Mouse (Mus musculus): ENCODE results near the gene Gpr4. TPM values are rescaled to one million over a fixed set of nuclear protein-coding genes. Genes with fewer than 3 reads are reported as not detected.

Gene Gpr4
- polyA plus RNA-seq, 1 experiment = not detected

GRCm38 (mm10) chr7:19171831-19172230, 40.5 kb upstream of the Gpr4 start:
- Histone ChIP-seq H3K4me3 (ENCODE audit: insufficient read depth, low read depth, low read length) (peak overlapping the region; percentile 33), H3K27ac (ENCODE audit: insufficient read depth, low read depth, low read length) (peak overlapping the region; percentile 95), H3K4me1 (ENCODE audit: control insufficient read depth, insufficient read depth, low read length) (peaks cover 38% of the 10 kb centered on the region)
- 20% methylated on average over 8 of the region's 8 CpGs for WGBS
- no peak for TF ChIP-seq POLR2A (IDR thresholded peaks at IDR 0.05; ENCODE audit: insufficient read depth, low read depth, low read length)
- TF ChIP-seq CTCF (IDR thresholded peaks at IDR 0.05; ENCODE audit: insufficient read depth, low read depth, low read length) = no peak

DNA sequence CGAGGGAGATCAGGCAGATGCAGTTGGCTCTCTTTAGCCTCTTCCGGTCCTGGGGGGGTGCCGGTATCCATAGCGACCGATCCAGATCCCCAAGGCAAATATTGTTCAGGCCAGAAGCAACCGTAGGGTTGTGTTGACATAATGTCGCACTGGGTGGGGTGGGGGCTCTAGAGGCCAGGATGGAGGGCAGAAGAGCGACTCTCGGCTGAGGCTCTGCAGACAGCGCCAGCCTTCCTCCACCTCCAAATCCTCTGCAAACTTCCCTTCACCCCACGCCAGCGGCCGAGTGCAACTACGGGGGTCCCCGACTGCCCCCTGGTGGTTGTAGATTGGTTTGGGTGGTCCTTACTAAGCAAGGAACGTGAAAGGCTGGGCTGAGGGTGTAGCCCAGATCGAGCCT, 39.5 kb upstream of the Gpr4 start:
- 3% methylated on average over 17 of the region's 17 CpGs for WGBS
- H3K27ac ChIP-seq (ENCODE audit: insufficient read depth, low read depth, low read length) = peak overlapping the region; percentile 95
- peaks cover 39% of the 10 kb centered on the region for H3K4me1 ChIP-seq (ENCODE audit: control insufficient read depth, insufficient read depth, low read length)
- peak overlapping the region; percentile 54 for H3K4me3 ChIP-seq (ENCODE audit: insufficient read depth, low read depth, low read length)
- TF ChIP-seq POLR2A (IDR thresholded peaks at IDR 0.05; ENCODE audit: insufficient read depth, low read depth, low read length) (no peak), CTCF (IDR thresholded peaks at IDR 0.05; ENCODE audit: insufficient read depth, low read depth, low read length) (peak; percentile 80)

- Histone ChIP-seq H3K4me3 (ENCODE audit: insufficient read depth, low read depth, low read length) (peak within 1 kb of the TSS; percentile 84), H3K27ac (ENCODE audit: insufficient read depth, low read depth, low read length) (peak within 1 kb of the TSS; percentile 97), H3K4me1 (ENCODE audit: control insufficient read depth, insufficient read depth, low read length) (peaks cover 32% of the 10 kb centered on the region)
- peak; percentile 59; the same call in 1 of the 2 replicates for TF ChIP-seq POLR2A (IDR thresholded peaks at IDR 0.05; ENCODE audit: insufficient read depth, low read depth, low read length)
- no peak for TF ChIP-seq CTCF (IDR thresholded peaks at IDR 0.05; ENCODE audit: insufficient read depth, low read depth, low read length)
- 1% methylated on average over 30 of the region's 30 CpGs for WGBS
These were observed 36.4 kb upstream of the Gpr4 start, which contains the start of gene Eml2 for GRCm38 (mm10) chr7:19175708-19176515. Gene Eml2 (plus strand): TSS chr7:19176421.

- peak overlapping the region; percentile 84 for H3K4me3 ChIP-seq (ENCODE audit: insufficient read depth, low read depth, low read length)
- H3K27ac ChIP-seq (ENCODE audit: insufficient read depth, low read depth, low read length) = peak overlapping the region; percentile 97
- WGBS = 5% methylated on average over 21 of the region's 21 CpGs
- H3K4me1 ChIP-seq (ENCODE audit: control insufficient read depth, insufficient read depth, low read length) = peaks cover 26% of the 10 kb centered on the region
- TF ChIP-seq CTCF (IDR thresholded peaks at IDR 0.05; ENCODE audit: insufficient read depth, low read depth, low read length) (no peak), POLR2A (IDR thresholded peaks at IDR 0.05; ENCODE audit: insufficient read depth, low read depth, low read length) (no peak; the same call in none of the 2 replicates)
These were observed 35.8 kb upstream of the Gpr4 start for GRCm38 (mm10) chr7:19176516-19176947.

DNA sequence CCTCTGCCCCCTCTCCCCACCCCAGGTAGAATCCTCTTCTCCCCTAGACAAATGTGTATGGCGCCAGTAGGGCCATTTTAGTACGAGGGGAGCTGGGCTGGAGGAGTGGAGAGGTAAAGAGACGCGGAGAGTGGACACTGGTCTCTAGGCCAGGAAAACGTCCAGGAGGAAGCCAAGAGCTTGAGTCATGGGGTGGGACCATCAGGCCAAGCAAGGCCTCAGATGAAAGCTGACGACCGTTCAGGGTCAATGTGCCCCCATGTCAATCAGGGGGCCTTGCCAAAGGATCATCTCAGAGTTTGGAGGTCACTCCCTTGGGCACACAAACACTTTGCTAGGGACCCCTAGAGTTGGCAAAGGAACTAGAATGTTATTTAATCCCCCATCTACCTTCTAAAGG, 35.1 kb upstream of the Gpr4 start:
- Histone ChIP-seq H3K4me3 (ENCODE audit: insufficient read depth, low read depth, low read length) (peak overlapping the region; percentile 84), H3K4me1 (ENCODE audit: control insufficient read depth, insufficient read depth, low read length) (peaks cover 21% of the 10 kb centered on the region), H3K27ac (ENCODE audit: insufficient read depth, low read depth, low read length) (peak overlapping the region; percentile 97)
- WGBS = 56% methylated on average over 7 of the region's 7 CpGs
- TF ChIP-seq POLR2A (IDR thresholded peaks at IDR 0.05; ENCODE audit: insufficient read depth, low read depth, low read length) (no peak), CTCF (IDR thresholded peaks at IDR 0.05; ENCODE audit: insufficient read depth, low read depth, low read length) (no peak)

DNA sequence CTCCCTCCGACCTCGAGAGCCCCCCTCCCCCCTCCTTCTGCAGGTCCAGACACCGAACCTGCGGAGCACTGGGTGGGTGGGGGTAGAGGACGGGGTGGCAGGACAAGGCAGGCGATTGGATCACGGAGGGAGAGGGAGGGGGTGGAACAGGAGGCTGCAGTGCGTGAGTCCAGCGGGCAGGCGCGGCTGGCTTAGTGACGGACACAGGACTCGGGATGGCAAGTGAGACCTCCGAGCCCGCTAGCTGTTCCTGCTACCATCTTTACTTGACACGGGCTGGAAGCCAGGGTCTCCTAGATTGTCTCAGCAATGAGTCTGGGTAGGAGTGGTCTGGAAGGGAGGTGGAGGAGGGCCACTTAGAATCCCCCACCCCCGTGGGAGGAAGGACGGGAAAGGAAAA, 34.3 kb upstream of the Gpr4 start:
- Histone ChIP-seq H3K4me3 (ENCODE audit: insufficient read depth, low read depth, low read length) (peak overlapping the region; percentile 84), H3K27ac (ENCODE audit: insufficient read depth, low read depth, low read length) (peak overlapping the region; percentile 74), H3K4me1 (ENCODE audit: control insufficient read depth, insufficient read depth, low read length) (peaks cover 21% of the 10 kb centered on the region)
- TF ChIP-seq POLR2A (IDR thresholded peaks at IDR 0.05; ENCODE audit: insufficient read depth, low read depth, low read length) (no peak), CTCF (IDR thresholded peaks at IDR 0.05; ENCODE audit: insufficient read depth, low read depth, low read length) (no peak)
- 3% methylated on average over 18 of the region's 18 CpGs for WGBS

DNA sequence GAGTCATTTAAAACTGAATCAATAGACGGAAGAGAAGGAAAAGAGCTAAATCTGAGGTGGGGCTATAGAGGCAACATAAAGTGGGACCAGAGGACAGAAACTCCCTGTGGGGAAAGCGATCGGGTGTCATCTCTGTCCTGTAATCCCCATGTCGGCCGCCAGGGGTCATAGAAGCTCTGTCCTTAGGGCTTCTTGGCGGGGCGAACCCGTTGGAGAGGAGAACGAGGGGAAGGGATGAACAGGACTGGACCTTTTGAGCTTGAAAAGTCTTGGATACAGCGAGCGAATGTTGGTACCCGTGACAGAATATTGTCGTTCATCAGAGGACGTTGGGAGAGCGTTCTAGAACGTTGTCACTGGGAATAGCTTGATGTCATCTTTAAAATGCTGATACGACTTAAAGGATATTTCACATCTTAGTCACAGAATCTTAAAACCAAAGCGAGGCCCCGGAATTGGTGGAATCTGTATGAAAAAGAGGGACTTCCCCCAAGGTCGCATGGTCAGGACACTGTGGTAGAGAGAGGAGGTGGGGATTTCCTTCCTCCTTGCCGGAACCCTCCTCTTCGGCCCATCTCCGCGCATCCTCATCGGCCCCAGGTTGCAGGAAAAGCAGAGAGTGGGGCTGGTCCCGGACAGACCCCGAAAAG, 33.8 kb upstream of the Gpr4 start:
- H3K4me1 ChIP-seq (ENCODE audit: control insufficient read depth, insufficient read depth, low read length) = peaks cover 21% of the 10 kb centered on the region
- 8% methylated on average over 27 of the region's 27 CpGs for WGBS
- H3K27ac ChIP-seq (ENCODE audit: insufficient read depth, low read depth, low read length) = peak overlapping the region; percentile 74
- TF ChIP-seq POLR2A (IDR thresholded peaks at IDR 0.05; ENCODE audit: insufficient read depth, low read depth, low read length) (no peak), CTCF (IDR thresholded peaks at IDR 0.05; ENCODE audit: insufficient read depth, low read depth, low read length) (peak; percentile 87)
- H3K4me3 ChIP-seq (ENCODE audit: insufficient read depth, low read depth, low read length) = peak overlapping the region; percentile 84

- no peak overlapping the region for H3K27ac ChIP-seq (ENCODE audit: insufficient read depth, low read depth, low read length)
- H3K4me1 ChIP-seq (ENCODE audit: control insufficient read depth, insufficient read depth, low read length) = peaks cover 21% of the 10 kb centered on the region
- WGBS = 2% methylated on average over 32 of the region's 32 CpGs
- TF ChIP-seq POLR2A (IDR thresholded peaks at IDR 0.05; ENCODE audit: insufficient read depth, low read depth, low read length) (no peak), CTCF (IDR thresholded peaks at IDR 0.05; ENCODE audit: insufficient read depth, low read depth, low read length) (peak; percentile 60)
- peak overlapping the region; percentile 19 for H3K4me3 ChIP-seq (ENCODE audit: insufficient read depth, low read depth, low read length)
These were observed 33.2 kb upstream of the Gpr4 start for GRCm38 (mm10) chr7:19179173-19179572.

- peaks cover 25% of the 10 kb centered on the region for H3K4me1 ChIP-seq (ENCODE audit: control insufficient read depth, insufficient read depth, low read length)
- H3K4me3 ChIP-seq (ENCODE audit: insufficient read depth, low read depth, low read length) = no peak overlapping the region
- H3K27ac ChIP-seq (ENCODE audit: insufficient read depth, low read depth, low read length) = no peak overlapping the region
- no peak for TF ChIP-seq POLR2A (IDR thresholded peaks at IDR 0.05; ENCODE audit: insufficient read depth, low read depth, low read length)
- TF ChIP-seq CTCF (IDR thresholded peaks at IDR 0.05; ENCODE audit: insufficient read depth, low read depth, low read length) = no peak
- 52% methylated on average over 6 of the region's 6 CpGs for WGBS
These were observed 32.4 kb upstream of the Gpr4 start for GRCm38 (mm10) chr7:19179936-19180335.
